Mouse (Mus musculus): ENCODE measurements around the gene 4931428F04Rik. TPM values are rescaled to one million over a fixed set of nuclear protein-coding genes. Genes with fewer than 3 reads are reported as not detected.

4931428F04Rik gene
- total and polyA plus RNA-seq, 2 experiments = 0.46 to 1.7 TPM

- Histone ChIP-seq H3K9ac (ENCODE audit: low read depth, low read length) (no peak overlapping the region), H3K27ac (replicated peaks; ENCODE audit: insufficient read depth, low read depth, low read length) (no peak overlapping the region), H3K4me3 (ENCODE audit: insufficient read depth, low read depth, low read length) (no peak overlapping the region), H3K4me1 (ENCODE audit: control insufficient read depth, insufficient read depth, low read length) (no peaks in the 10 kb centered on the region), H3K36me3 (ENCODE audit: control insufficient read depth, insufficient read depth, low read length) (no peaks in the 10 kb centered on the region; the same call in 1 of the 2 replicates), H3K79me2 (ENCODE audit: control insufficient read depth, insufficient read depth, low read length) (no peaks in the 10 kb centered on the region), H3K27me3 (ENCODE audit: control insufficient read depth, insufficient read depth, low read length) (no peaks in the 10 kb centered on the region)
- TF ChIP-seq POLR2A (IDR thresholded peaks at IDR 0.05; ENCODE audit: extremely low read depth, insufficient read depth, low read length) (no peak), CTCF (IDR thresholded peaks at IDR 0.05; ENCODE audit: low read depth, low read length) (no peak)
- no peak for DNase-seq (ENCODE audit: extremely low read depth, low read depth, low spot score)
- WGBS = 92% methylated on average over 11 of the region's 11 CpGs
Measured at GRCm38 (mm10) chr8:105318662-105319190, 29.1 kb upstream of the 4931428F04Rik start.

DNA sequence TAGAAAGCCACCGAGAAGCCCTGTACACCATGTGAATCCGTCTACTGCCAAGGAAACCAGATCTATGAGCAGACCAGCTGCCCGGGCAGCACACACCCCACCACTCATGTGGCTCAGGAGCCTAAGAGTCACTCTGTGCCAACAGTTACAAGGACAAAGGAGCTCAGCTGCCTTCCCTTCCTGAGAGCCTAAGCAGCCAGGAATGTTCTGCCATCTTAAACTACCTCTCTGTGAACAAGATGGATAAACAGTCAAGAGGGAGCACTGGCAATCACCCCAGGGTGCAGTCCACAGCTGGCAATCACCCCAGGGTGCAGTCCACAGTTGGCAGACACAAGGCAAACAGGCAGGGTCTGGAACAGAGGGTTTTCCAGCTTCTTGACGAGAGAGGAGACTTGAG is 28.3 kb upstream of the 4931428F04Rik start:
- H3K9ac ChIP-seq (ENCODE audit: low read depth, low read length) = no peak overlapping the region
- H3K27me3 ChIP-seq (ENCODE audit: control insufficient read depth, insufficient read depth, low read length) = no peaks in the 10 kb centered on the region
- DNase-seq (ENCODE audit: extremely low read depth, low read depth, low spot score) = no peak
- H3K36me3 ChIP-seq (ENCODE audit: control insufficient read depth, insufficient read depth, low read length) = no peaks in the 10 kb centered on the region; the same call in 1 of the 2 replicates
- 78% methylated on average over 4 of the region's 4 CpGs for WGBS
- no peaks in the 10 kb centered on the region for H3K79me2 ChIP-seq (ENCODE audit: control insufficient read depth, insufficient read depth, low read length)
- H3K4me1 ChIP-seq (ENCODE audit: control insufficient read depth, insufficient read depth, low read length) = no peaks in the 10 kb centered on the region
- no peak overlapping the region for H3K4me3 ChIP-seq (ENCODE audit: insufficient read depth, low read depth, low read length)
- TF ChIP-seq POLR2A (IDR thresholded peaks at IDR 0.05; ENCODE audit: extremely low read depth, insufficient read depth, low read length) (no peak), CTCF (IDR thresholded peaks at IDR 0.05; ENCODE audit: low read depth, low read length) (no peak)
- H3K27ac ChIP-seq (replicated peaks; ENCODE audit: insufficient read depth, low read depth, low read length) = no peak overlapping the region

- Histone ChIP-seq H3K27me3 (ENCODE audit: control insufficient read depth, insufficient read depth, low read length) (no peaks in the 10 kb centered on the region), H3K4me1 (ENCODE audit: control insufficient read depth, insufficient read depth, low read length) (no peaks in the 10 kb centered on the region), H3K27ac (replicated peaks; ENCODE audit: insufficient read depth, low read depth, low read length) (no peak overlapping the region), H3K36me3 (ENCODE audit: control insufficient read depth, insufficient read depth, low read length) (no peaks in the 10 kb centered on the region), H3K79me2 (ENCODE audit: control insufficient read depth, insufficient read depth, low read length) (no peaks in the 10 kb centered on the region), H3K4me3 (ENCODE audit: insufficient read depth, low read depth, low read length) (no peak overlapping the region), H3K9ac (ENCODE audit: low read depth, low read length) (no peak overlapping the region)
- TF ChIP-seq POLR2A (IDR thresholded peaks at IDR 0.05; ENCODE audit: extremely low read depth, insufficient read depth, low read length) (no peak), CTCF (IDR thresholded peaks at IDR 0.05; ENCODE audit: low read depth, low read length) (no peak)
- WGBS = 92% methylated on average over 18 of the region's 18 CpGs
- DNase-seq (ENCODE audit: extremely low read depth, low read depth, low spot score) = no peak
Measured at GRCm38 (mm10) chr8:105315073-105315769, 25.6 kb upstream of the 4931428F04Rik start.

DNA sequence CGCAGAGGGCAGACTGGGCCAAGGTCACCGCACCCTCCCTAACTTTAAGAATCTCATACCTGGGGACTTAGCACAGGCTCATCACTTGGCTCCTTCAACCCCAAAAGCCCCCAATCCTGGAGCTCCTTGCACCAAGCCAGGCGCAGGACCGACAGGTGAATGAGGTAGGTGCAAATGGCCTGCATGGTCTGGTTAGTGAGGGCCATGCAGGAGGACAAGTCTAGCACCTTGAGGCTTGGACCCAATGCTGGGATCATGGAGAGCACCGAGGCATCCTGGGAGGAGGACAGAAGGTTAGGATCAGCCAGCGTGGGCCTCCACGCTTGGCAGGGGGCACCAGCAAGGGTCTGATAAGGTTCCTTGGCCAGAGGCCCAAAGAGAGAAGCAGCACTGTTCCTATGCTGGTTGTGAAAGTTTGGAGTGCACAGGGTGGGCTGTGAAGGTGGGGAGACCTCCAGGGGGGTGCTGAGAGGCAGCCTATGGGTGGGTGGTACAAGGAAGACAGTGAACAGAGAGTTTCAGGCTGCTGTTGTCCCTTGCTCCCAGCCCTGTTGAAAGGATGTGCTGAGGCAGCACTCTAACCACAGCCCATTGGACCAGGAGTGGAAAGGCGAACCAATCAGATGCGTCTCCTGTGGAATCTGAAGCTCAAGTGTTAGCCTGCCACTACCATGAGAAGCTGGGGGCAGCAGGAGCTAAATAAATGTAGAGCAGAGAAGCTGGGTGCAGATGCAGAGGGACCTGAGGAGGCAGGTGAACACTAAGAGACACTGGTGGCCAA is 24.1 kb upstream of the 4931428F04Rik start:
- Histone ChIP-seq H3K4me3 (ENCODE audit: insufficient read depth, low read depth, low read length) (no peak overlapping the region), H3K36me3 (ENCODE audit: control insufficient read depth, insufficient read depth, low read length) (peaks cover 2% of the 10 kb centered on the region; the same call in 1 of the 2 replicates), H3K79me2 (ENCODE audit: control insufficient read depth, insufficient read depth, low read length) (no peaks in the 10 kb centered on the region), H3K9ac (ENCODE audit: low read depth, low read length) (no peak overlapping the region), H3K27ac (replicated peaks; ENCODE audit: insufficient read depth, low read depth, low read length) (no peak overlapping the region), H3K27me3 (ENCODE audit: control insufficient read depth, insufficient read depth, low read length) (no peaks in the 10 kb centered on the region), H3K4me1 (ENCODE audit: control insufficient read depth, insufficient read depth, low read length) (no peaks in the 10 kb centered on the region)
- WGBS = 92% methylated on average over 9 of the region's 9 CpGs
- DNase-seq (ENCODE audit: extremely low read depth, low read depth, low spot score) = no peak
- TF ChIP-seq POLR2A (IDR thresholded peaks at IDR 0.05; ENCODE audit: extremely low read depth, insufficient read depth, low read length) (no peak), CTCF (IDR thresholded peaks at IDR 0.05; ENCODE audit: low read depth, low read length) (no peak)

GRCm38 (mm10) chr8:105312891-105313481 is 23.3 kb upstream of the 4931428F04Rik start:
- no peaks in the 10 kb centered on the region for H3K4me1 ChIP-seq (ENCODE audit: control insufficient read depth, insufficient read depth, low read length)

More at GRCm38 (mm10) chr8:105312891-105313481, 23.3 kb upstream of the 4931428F04Rik start:
- H3K79me2 ChIP-seq (ENCODE audit: control insufficient read depth, insufficient read depth, low read length) = no peaks in the 10 kb centered on the region
- no peak for TF ChIP-seq POLR2A (IDR thresholded peaks at IDR 0.05; ENCODE audit: extremely low read depth, insufficient read depth, low read length)
- TF ChIP-seq CTCF (IDR thresholded peaks at IDR 0.05; ENCODE audit: low read depth, low read length) = no peak
- no peak overlapping the region for H3K27ac ChIP-seq (replicated peaks; ENCODE audit: insufficient read depth, low read depth, low read length)
- no peaks in the 10 kb centered on the region for H3K27me3 ChIP-seq (ENCODE audit: control insufficient read depth, insufficient read depth, low read length)
- H3K36me3 ChIP-seq (ENCODE audit: control insufficient read depth, insufficient read depth, low read length) = peaks cover 2% of the 10 kb centered on the region; the same call in 1 of the 2 replicates
- DNase-seq (ENCODE audit: extremely low read depth, low read depth, low spot score) = no peak
- WGBS = 90% methylated on average over 8 of the region's 8 CpGs
- H3K9ac ChIP-seq (ENCODE audit: low read depth, low read length) = no peak overlapping the region
- H3K4me3 ChIP-seq (ENCODE audit: insufficient read depth, low read depth, low read length) = no peak overlapping the region
